Mouse (Mus musculus) lung, postnatal 0 days (tissue): ENCODE measurements around the gene Slc25a24.

Source experiments
- CTCF ChIP-seq: IDR thresholded peaks from 2 replicates; pipeline ENCODE4 v1.5.1; 2016; ENCODE audit warnings: antibody characterized with exemption, mild to moderate bottlenecking
- EP300 ChIP-seq: IDR thresholded peaks from 2 replicates; pipeline ENCODE4 v1.6.1; 2016; ENCODE audit warnings: antibody characterized with exemption, mild to moderate bottlenecking, control low read depth

DNA sequence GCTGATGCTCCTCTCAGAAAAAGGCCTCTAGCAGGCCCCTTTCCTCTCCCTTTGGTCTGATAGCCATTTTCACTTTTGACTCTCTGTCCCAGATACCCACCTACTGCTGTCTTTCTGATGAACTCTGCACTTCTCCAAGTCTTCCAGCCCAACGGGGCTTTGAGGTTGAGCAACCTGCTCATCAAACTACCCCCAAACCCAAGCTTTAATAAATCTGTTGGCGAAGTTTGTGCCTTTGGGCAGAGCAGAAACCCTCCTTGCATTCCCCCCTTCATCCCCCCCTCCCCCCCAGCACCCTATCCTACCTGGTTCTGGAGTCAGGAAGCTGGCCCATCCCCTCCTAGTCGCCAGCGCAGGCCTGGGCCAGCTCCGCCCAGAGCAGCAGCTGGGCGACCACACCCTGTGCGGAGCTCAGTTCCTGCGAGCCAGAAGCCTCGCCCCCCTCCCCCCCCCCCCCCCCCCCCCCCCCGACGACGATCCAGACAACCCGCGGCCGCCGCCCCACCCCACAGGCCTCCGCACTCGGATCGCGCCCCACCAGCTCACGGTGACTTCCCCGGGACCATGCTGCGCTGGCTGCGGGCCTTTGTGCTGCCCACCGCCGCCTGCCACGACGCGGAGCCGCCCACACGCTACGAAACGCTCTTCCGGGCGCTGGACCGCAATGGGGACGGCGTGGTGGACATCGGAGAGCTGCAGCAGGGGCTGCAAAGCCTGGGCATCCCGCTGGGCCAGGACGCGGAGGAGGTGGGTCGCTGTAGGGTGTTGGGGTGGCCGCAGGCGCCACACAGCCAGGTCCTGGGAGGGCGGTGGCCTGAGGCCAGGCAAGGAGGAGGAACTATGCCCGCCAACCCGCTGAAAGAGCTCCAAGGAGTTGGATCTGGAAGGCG is at the start of gene Slc25a24:
- TF ChIP-seq CTCF (no peak), EP300 (no peak)
